Mouse (Mus musculus): ENCODE results near the gene Il31ra.

The Il31ra gene

GRCm38 (mm10) chr13:112505436-112505835 is 88.7 kb downstream of the Il31ra start:
- DNase-seq: no peak

GRCm38 (mm10) chr13:112503846-112504245 is 90.3 kb downstream of the Il31ra start:
- no peak for DNase-seq

DNA sequence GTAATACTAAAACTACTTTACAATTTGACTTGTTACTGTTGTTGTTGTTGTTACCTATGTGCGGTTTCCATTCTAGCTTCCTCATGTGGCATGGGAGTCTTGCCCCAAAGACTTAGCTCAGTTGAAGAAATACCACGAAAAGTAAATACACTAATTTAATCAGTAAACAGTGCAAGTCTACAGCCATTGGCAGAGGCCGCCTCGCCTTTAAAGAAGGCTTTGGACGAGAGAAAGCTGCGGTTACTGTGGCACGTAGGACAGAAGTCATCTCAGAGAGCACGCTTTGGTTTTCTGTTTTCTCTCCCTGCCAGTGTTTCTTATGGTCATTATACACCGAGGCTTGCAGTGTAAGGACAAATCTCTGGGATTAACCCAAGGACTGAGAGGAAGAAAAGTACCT is 93.7 kb downstream of the Il31ra start:
- no peak for DNase-seq

DNA sequence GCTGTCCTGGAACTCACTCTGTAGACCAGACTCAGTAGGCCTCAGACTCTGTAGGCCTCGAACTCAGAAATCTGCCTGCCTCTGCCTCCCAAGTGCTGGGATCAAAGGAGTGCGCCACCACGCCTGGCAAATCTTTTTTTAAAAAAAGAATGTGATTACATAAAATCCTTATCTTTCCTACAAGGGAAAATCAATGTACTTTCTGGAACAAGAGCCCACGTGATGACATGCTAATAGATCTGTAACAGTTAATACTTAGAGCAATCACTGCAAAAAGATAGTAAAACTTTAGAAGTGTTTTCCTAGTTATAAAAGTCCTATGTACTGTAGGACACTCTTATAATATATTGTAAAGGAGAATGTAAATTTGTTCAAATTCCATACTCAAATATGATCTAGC is 94.1 kb downstream of the Il31ra start:
- no peak for DNase-seq

DNA sequence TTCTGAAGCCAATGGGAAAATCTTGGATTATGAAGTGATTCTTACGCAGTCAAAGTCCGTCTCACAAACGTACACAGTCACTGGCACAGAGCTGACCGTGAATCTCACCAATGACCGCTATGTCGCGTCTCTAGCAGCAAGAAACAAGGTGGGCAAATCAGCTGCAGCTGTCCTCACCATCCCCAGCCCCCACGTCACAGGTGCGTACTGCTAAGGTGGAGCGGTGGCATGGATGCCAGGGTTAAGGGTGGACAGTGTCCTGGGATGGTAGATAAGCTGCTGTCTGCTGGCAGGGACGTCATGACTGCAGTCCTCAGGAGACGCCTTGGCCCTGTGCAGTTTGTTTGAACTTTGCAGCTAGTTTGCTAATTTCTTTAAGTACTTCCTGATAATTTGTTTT is 99.6 kb downstream of the Il31ra start:
- no peak for DNase-seq

DNA sequence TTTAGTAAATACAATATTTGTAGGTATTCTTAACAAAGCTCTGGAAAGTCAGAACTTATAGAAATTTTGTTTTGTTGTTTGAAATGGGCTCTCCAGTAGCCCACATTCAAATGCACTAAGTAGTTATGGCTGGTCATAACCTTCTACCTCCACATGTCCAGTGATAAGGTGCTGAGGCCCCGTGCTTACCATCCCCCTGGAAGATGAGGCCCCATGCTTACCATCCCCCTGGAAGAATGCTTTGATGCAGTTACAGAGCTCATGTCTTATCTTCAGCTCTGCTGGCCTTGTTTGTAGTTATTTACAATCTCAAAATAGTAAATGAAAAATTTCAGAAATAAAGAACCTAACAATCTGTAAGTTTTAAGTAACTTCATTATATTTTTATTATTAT is 101.9 kb downstream of the Il31ra start:
- no peak for DNase-seq

DNA sequence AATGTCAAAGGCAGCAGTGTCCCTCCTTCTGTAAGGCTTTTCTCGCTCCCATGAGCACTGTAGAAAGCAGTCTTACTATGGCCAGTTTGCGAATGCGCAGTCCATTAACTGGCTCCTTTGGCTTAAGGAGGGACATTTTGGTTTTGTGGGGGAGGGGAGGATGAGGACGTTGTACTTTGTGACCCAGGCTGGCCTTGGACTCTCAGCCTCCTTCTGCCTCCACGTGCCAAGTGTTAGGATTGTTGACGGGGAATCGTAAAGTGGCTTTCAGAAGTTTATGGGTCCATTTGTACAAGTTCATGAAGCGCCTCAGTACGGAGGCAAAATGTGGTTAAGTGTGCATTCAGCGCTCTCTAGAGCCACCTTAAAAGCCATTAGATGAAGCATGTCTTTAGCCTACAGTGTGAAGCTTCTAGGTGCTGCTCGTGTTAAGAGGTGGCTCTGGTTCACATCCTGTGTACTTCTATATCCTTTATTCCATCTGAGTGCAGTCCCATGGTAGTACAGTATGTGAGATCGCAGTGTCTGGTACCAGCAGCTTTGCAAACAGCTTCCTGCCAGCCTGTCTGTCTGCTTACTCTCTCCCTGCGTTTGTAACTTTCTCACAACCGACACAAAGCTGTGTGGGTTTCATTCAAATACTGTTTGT is 102.4 kb downstream of the Il31ra start:
- no peak for DNase-seq

DNA sequence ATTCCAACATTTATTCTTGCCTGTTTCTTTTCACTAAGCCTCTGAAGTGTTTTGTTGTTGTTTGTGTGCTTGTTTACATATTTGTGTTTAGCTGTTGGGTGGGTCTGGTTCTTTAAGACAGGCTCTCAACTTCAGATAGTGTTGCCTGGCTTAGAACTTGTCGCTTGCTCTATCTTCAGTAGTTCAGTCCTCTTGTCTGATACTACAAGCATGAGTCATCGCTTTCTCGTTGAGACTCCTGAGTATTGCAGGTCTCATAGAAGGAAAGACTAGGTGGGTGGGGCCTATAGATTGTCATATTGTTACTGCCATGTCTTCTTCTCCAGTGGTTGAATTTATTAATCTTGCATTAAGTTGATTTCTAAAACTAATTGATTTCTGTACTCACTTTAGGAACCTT is 104.1 kb downstream of the Il31ra start:
- DNase-seq: no peak

DNA sequence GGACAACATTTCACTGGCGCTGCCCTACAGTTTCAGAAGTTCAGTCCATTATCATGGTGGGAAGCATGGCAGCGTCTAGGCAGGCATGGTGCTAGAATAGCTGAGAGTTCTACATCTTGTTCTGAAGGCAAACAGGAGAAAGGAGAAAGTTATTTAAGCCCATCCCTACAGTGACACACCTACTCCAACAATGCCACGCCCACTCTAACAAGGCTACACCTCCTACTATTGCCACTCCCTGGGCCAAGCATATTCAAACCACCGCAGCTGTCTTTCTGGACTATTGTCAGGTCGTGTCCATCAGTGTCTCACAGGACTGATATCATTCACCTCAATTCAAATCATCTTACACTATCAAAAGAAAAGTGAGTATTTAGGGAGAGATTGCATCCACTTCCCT is 107.5 kb downstream of the Il31ra start:
- no peak for DNase-seq

GRCm38 (mm10) chr13:112486236-112486635 is 107.9 kb downstream of the Il31ra start:
- DNase-seq: no peak

DNA sequence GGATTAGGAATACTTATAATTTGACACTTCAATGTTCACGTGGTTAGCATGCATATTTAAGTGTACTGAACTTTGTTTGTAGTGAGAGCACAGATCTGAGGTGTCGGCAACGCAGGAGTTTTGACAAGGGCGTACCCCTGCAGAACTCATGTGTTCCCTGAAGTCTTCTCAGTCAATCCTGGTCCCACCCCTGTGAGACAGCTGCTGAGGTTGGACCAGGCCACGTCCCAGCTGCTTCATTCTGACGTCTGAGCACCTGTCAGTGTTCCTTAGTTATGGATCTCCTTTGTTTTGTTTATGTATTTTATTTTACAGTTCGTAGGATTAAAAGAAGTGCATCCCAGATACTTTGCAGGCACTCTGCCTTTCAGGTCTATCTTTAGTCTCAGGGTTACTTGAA is 111.1 kb downstream of the Il31ra start:
- DNase-seq: no peak

GRCm38 (mm10) chr13:112482525-112482924 is 111.6 kb downstream of the Il31ra start:
- no peak for DNase-seq

GRCm38 (mm10) chr13:112479926-112480325 is 114.2 kb downstream of the Il31ra start:
- DNase-seq: no peak

GRCm38 (mm10) chr13:112479032-112479431 is 115.1 kb downstream of the Il31ra start:
- DNase-seq: no peak

DNA sequence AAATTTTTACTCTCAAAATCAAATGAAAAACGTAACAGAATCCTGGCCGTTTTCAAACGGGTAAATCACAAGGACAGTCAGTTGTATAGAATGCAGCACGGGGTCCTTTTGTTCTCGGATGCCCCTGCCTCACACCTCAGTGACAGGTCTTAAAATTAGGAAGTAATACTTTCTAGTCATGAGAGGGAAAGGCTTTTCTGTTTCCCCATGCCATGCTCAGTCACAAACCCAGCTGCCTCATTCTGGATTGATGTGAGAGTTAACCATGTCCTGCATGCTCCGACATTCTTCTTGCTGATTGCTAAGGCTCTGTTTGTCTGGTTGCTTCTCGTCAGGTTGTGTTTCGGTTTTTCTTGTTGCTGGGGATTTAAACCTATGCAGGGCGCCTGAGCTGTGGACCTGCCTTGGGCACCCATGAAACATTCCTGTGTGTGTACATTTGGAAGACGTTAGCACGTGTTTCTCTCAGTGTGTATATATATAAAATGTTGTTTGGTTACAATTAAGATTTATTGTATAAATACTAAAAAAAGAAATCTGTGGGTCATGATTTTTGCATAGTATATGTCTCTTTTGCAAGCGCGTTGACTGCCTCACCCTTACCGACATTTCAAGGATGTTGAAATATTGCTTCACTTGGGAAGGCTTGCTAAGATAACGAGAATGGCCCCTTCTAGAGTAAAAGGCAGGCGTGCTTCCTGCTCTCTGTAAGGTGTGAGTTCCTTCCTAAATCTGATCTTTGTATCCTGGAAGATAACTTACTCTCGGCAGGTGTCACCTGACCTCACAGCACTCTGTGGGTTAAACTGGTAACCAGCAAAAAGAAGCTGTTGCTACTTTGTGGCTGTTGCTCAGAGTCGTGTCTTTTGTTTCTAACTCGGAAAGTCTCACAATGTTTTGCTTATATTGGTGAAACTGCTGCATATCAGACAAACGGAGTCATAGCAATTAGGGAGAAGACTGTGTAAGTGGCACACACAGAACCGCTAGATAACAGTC is 120.1 kb downstream of the Il31ra start:
- DNase-seq: no peak

GRCm38 (mm10) chr13:112472401-112473023 is 121.6 kb downstream of the Il31ra start:
- DNase-seq: no peak

DNA sequence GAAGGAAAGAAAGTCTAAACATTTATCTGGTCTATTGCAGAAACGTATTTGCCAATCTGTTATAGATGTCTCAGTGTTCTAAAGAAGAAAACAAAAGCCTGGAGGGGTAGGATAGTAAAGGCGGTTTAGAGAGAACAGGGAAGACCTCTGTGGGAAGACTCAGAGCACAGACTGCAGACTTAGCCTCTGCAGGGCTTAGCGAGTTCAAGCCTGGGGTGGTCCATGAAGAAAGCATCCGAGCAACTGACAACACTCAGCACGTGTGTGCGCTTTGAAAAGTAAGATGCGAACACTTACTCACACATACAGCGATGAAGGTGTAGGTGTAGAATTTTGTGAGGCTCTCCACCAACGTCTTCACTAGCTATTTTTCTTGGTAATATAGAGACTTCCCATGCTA is 123.0 kb downstream of the Il31ra start:
- DNase-seq: no peak
